Mouse (Mus musculus) CH12.LX (cell line): Measurements from ENCODE around the gene Pafah1b3. TPM values are rescaled to one million over a fixed set of nuclear protein-coding genes. Genes with fewer than 3 reads are reported as not detected.

Source experiments
- DNase-seq: peaks from one replicate; pipeline ENCODE4 v3.0.0-alpha.2; 2013; ENCODE audit errors: extremely low read depth
- H3K27ac ChIP-seq: 2 replicates; pipeline ENCODE4 v1.5.1; 2012; ENCODE audit warnings: low read depth, mild to moderate bottlenecking, control low read depth, moderate library complexity; ENCODE audit not compliant: insufficient read depth
- H3K27me3 ChIP-seq: replicated peaks from 2 replicates; pipeline ENCODE3; 2012; ENCODE audit warnings: inconsistent platforms
- H3K36me3 ChIP-seq, 2 experiments: replicated peaks in 1 of 2; 2 replicates each; pipeline versions ENCODE3 to v1.6.1; 2012; ENCODE audit warnings: inconsistent platforms in 1 of 2, low read length in 1 of 2, mild to moderate bottlenecking in 1 of 2, mixed read lengths in 1 of 2, moderate library complexity in 1 of 2; ENCODE audit not compliant: control insufficient read depth in 1 of 2, insufficient read depth in 1 of 2
- H3K4me1 ChIP-seq, 2 experiments: 2 replicates each; pipeline ENCODE4 v1.6.1; 2012; ENCODE audit warnings: inconsistent platforms in 1 of 2, moderate library complexity in 1 of 2; ENCODE audit not compliant: insufficient read depth in 2 of 2, control insufficient read depth in 1 of 2
- H3K4me2 ChIP-seq: 2 replicates; pipeline ENCODE4 v1.6.1; 2012; ENCODE audit warnings: low read depth, mild to moderate bottlenecking, control low read depth; ENCODE audit not compliant: poor library complexity, insufficient read depth, severe bottlenecking
- H3K4me3 ChIP-seq, 3 experiments: fragments of 150-350 bp in 1 of 3; sonication (generic) in 1 of 3; replicated peaks in 1 of 3; 2 replicates each; pipeline versions ENCODE3 to v1.5.1; 2011 to 2012; ENCODE audit warnings: low read depth in 2 of 3, low read length in 2 of 3, mild to moderate bottlenecking in 2 of 3, moderate library complexity in 2 of 3, control low read depth in 1 of 3, improper control_type of control experiment in 1 of 3, inconsistent platforms in 1 of 3, mixed read lengths in 1 of 3; ENCODE audit not compliant: poor library complexity in 1 of 3
- H3K79me2 ChIP-seq: replicated peaks from 2 replicates; pipeline ENCODE4 v1.6.1; 2012; ENCODE audit warnings: mild to moderate bottlenecking, moderate library complexity; ENCODE audit not compliant: control insufficient read depth, poor library complexity, insufficient read depth, severe bottlenecking; ENCODE audit errors: extremely low read depth
- H3K9ac ChIP-seq: 2 replicates; pipeline ENCODE4 v1.6.1; 2012; ENCODE audit warnings: low read depth, mild to moderate bottlenecking, control low read depth, moderate library complexity; ENCODE audit not compliant: insufficient read depth
- H3K9me3 ChIP-seq: replicated peaks from 2 replicates; pipeline ENCODE3; 2012; ENCODE audit warnings: low read length, inconsistent platforms, mixed read lengths
- BHLHE40 ChIP-seq: IDR thresholded peaks from 2 replicates; pipeline ENCODE4 v1.6.1; 2011; ENCODE audit warnings: mild to moderate bottlenecking, low read depth, low read length, improper control_type of control experiment
- CHD2 ChIP-seq: IDR thresholded peaks from 2 replicates; pipeline ENCODE4 v1.6.1; 2011; ENCODE audit warnings: low read length, improper control_type of control experiment
- E2F4 ChIP-seq: IDR thresholded peaks from 2 replicates; pipeline ENCODE4 v1.6.1; 2011; ENCODE audit warnings: low read depth, low read length, improper control_type of control experiment; ENCODE audit not compliant: insufficient replicate concordance
- EP300 ChIP-seq: IDR thresholded peaks from 2 replicates; pipeline ENCODE4 v1.6.1; 2011; ENCODE audit warnings: low read length, improper control_type of control experiment
- ETS1 ChIP-seq: conservative IDR thresholded peaks from 2 replicates; pipeline ENCODE4 v1.6.1; 2012; ENCODE audit warnings: low read depth, mild to moderate bottlenecking, inconsistent platforms, low read length, improper control_type of control experiment, moderate library complexity
- GABPA ChIP-seq: IDR thresholded peaks from 2 replicates; pipeline ENCODE4 v1.6.1; 2012; ENCODE audit warnings: low read depth, low read length, improper control_type of control experiment, inconsistent platforms; ENCODE audit not compliant: insufficient replicate concordance
- KAT2A ChIP-seq: IDR thresholded peaks from 2 replicates; pipeline ENCODE4 v1.6.1; 2012; ENCODE audit warnings: low read length, improper control_type of control experiment, inconsistent platforms; ENCODE audit not compliant: insufficient replicate concordance
- MAZ ChIP-seq: IDR thresholded peaks from 2 replicates; pipeline ENCODE4 v1.6.1; 2012; ENCODE audit warnings: low read depth, mild to moderate bottlenecking, inconsistent platforms, low read length, improper control_type of control experiment, moderate library complexity
- MEF2A ChIP-seq: IDR thresholded peaks from 2 replicates; pipeline ENCODE4 v1.6.1; 2014; ENCODE audit warnings: low read depth, mild to moderate bottlenecking, inconsistent platforms, low read length, improper control_type of control experiment, borderline replicate concordance
- MXI1 ChIP-seq: IDR thresholded peaks from 2 replicates; pipeline ENCODE4 v1.6.1; 2011; ENCODE audit warnings: mild to moderate bottlenecking, low read depth, low read length, improper control_type of control experiment
- NRF1 ChIP-seq: IDR thresholded peaks from 2 replicates; pipeline ENCODE4 v1.6.1; 2014; ENCODE audit warnings: low read depth, mild to moderate bottlenecking, inconsistent platforms, low read length, improper control_type of control experiment, moderate library complexity
- SMC3 ChIP-seq: IDR thresholded peaks from 2 replicates; pipeline ENCODE4 v1.6.1; 2011; ENCODE audit warnings: low read depth, low read length, improper control_type of control experiment
- TBP ChIP-seq: conservative IDR thresholded peaks from 2 replicates; pipeline ENCODE4 v1.6.1; 2011; ENCODE audit warnings: low read depth, low read length, improper control_type of control experiment
- TCF12 ChIP-seq: IDR thresholded peaks from 2 replicates; pipeline ENCODE4 v1.6.1; 2014; ENCODE audit warnings: low read depth, mild to moderate bottlenecking, inconsistent platforms, low read length, improper control_type of control experiment
- USF1 ChIP-seq: IDR thresholded peaks from 2 replicates; pipeline ENCODE4 v1.6.1; 2014; ENCODE audit warnings: low read depth, mild to moderate bottlenecking, inconsistent platforms, low read length, improper control_type of control experiment
- USF2 ChIP-seq: conservative IDR thresholded peaks from 2 replicates; pipeline ENCODE4 v1.6.1; 2011; ENCODE audit warnings: low read depth, low read length, improper control_type of control experiment
- ZKSCAN1 ChIP-seq: IDR thresholded peaks from 2 replicates; pipeline ENCODE4 v1.6.1; 2012; ENCODE audit warnings: low read depth, inconsistent platforms, low read length, improper control_type of control experiment, borderline replicate concordance
- ZMIZ1 ChIP-seq: IDR thresholded peaks from 2 replicates; pipeline ENCODE4 v1.6.1; 2012; ENCODE audit warnings: low read depth, mild to moderate bottlenecking, inconsistent platforms, low read length, improper control_type of control experiment
- ZNF384 ChIP-seq: IDR thresholded peaks from 2 replicates; pipeline ENCODE4 v1.6.1; 2012; ENCODE audit warnings: low read depth, low read length, improper control_type of control experiment, inconsistent platforms
- dilution Hi-C: fragments of 300-500 bp; cut with MboI; formaldehyde crosslinking; loops from 2 replicates; pipeline ENCODE4 v1.14.3; 2020; ENCODE audit warnings: low sequenced_read_pairs; ENCODE audit not compliant: extremely low pct_unique_long_range_greater_than_20kb, extremely low pct_ligation_motif_present
- in situ Hi-C: fragments of 300-500 bp; cut with MboI; formaldehyde crosslinking; loops from 3 replicates; pipeline ENCODE4 v1.14.3; 2019; ENCODE audit warnings: low sequenced_read_pairs, low pct_ligation_motif_present, low pct_unique_long_range_greater_than_20kb, mixed read lengths
- polyA plus RNA-seq: library from polyadenylated mRNA; unstranded; fragments of >175 nt; gene quantifications from 2 replicates; pipeline ENCODE4 v1.2.1, GENCODE M21; 2012; ENCODE audit warnings: low read depth; ENCODE audit not compliant: insufficient read length
- total RNA-seq, 2 experiments: library from RNA; depleted of rRNA; stranded (reverse); fragments of 300-350 nt in 1 of 2; fragments of >200 nt in 1 of 2; gene quantifications; 2 replicates each; pipeline ENCODE4 v1.2.3; 2012 to 2014

Pafah1b3 gene
- total and polyA plus RNA-seq, 3 experiments, result 5.9 to 50.2 (median 17.6) TPM

GRCm38 (mm10) chr7:25275555-25276298 is 22.1 kb downstream of the Pafah1b3 start:
- peaks cover 50 to 77% of the 10 kb centered on the region in 2 experiments for H3K4me1 ChIP-seq
- H3K9me3 ChIP-seq, result no peaks in the 10 kb centered on the region
- no peaks in the 10 kb centered on the region for H3K27me3 ChIP-seq
- in situ Hi-C loops (loop anchor here (5.0 to 10.0 kb wide), 3 partner anchors 33 to 143 kb away; no protein-coding TSS in a partner anchor), dilution Hi-C loops (no loop called here)
- no peak overlapping the region for H3K4me2 ChIP-seq
- no peak overlapping the region for H3K27ac ChIP-seq
- H3K36me3 ChIP-seq, result peaks cover 30 to 55% of the 10 kb centered on the region in 2 experiments
- H3K4me3 ChIP-seq, result no peak overlapping the region
- no peak for TF ChIP-seq BHLHE40
- no peak for TF ChIP-seq E2F4
- TF ChIP-seq KAT2A, result no peak
- no peak for TF ChIP-seq ETS1
- TF ChIP-seq MEF2A, result no peak
- no peak for TF ChIP-seq USF2
- TF ChIP-seq USF1, result no peak
- no peak for DNase-seq
- H3K9ac ChIP-seq, result no peak overlapping the region
- no peaks in the 10 kb centered on the region for H3K79me2 ChIP-seq

DNA sequence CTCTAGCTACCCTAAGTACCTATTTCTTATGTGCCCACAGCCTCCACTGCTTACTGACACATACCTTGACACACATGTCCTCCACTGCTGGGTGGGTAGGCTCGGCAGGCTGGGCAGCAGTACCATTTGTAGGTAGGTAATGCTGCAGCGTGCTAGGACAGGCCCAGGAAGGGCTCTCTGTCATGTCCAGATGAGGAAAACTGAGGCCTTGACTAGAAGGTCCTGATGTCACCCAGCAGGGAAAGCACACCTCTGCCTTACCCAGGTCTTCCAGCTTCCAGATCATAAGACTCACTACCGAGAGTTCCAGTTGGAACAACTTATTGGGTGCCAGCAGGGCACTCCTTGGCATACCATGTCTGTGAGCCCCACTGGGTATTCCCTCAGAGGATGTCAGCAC is 22.8 kb downstream of the Pafah1b3 start:
- peaks cover 30 to 59% of the 10 kb centered on the region in 2 experiments for H3K36me3 ChIP-seq
- DNase-seq, result no peak
- H3K4me3 ChIP-seq, result no peak overlapping the region
- H3K9ac ChIP-seq, result no peak overlapping the region
- TF ChIP-seq NRF1 (no peak), ZKSCAN1 (no peak), TBP (no peak), ETS1 (no peak), ZMIZ1 (no peak), GABPA (no peak), MAZ (no peak), EP300 (no peak), ZNF384 (no peak), TCF12 (no peak), SMC3 (no peak), KAT2A (no peak), CHD2 (no peak), MXI1 (no peak)
- TF ChIP-seq, all 38 proteins: peak for 0
- Histone ChIP-seq H3K9me3 (no peaks in the 10 kb centered on the region), H3K4me2 (no peak overlapping the region), H3K4me1 (peaks cover 50 to 77% of the 10 kb centered on the region in 2 experiments), H3K27me3 (no peaks in the 10 kb centered on the region), H3K27ac (no peak overlapping the region), H3K79me2 (no peaks in the 10 kb centered on the region)
- dilution Hi-C loops (no loop called here), in situ Hi-C loops (loop anchor here (5.0 to 10.0 kb wide), 3 partner anchors 33 to 143 kb away; no protein-coding TSS in a partner anchor)
